Mouse (Mus musculus): Measurements from ENCODE around the gene Hs3st1. TPM values are rescaled to one million over a fixed set of nuclear protein-coding genes. Genes with fewer than 3 reads are reported as not detected.

Hs3st1 gene
- total and polyA plus RNA-seq, 3 experiments = 0.22 TPM; not detected in 2

DNA sequence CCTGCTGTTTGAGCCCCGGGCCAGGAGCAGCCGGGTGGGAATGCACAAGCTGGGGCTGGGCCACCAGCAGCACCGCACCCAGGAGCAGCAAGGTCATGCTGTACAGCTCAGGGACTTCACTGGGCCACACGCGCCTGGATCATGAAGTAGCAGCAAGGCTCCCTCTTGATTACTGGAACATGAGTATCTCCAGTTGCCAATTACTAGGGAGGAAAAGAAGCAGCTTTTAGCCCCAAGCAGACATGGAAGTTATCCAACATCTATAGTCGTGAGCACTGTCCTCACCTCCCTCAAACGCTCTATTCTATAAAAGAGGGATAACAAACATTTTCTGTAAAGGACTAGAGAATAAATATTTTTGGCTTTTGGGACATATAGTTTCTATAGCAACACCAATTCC is 140.1 kb downstream of the Hs3st1 start:
- Histone ChIP-seq H3K36me3 (replicated peaks) (no peaks in the 10 kb centered on the region), H3K27me3 (ENCODE audit: insufficient read depth, low read length) (no peaks in the 10 kb centered on the region), H3K4me3 (ENCODE audit: low read depth, low read length) (no peak overlapping the region), H3K9me3 (replicated peaks) (peaks cover 14% of the 10 kb centered on the region), H3K4me1 (ENCODE audit: insufficient read depth, low read depth, low read length) (no peaks in the 10 kb centered on the region)
- ATAC-seq (ENCODE audit: extremely low read depth, insufficient number of reproducible peaks, low FRiP score, poor library complexity, severe bottlenecking) = no peak
- TF ChIP-seq POLR2AphosphoS5 (IDR thresholded peaks at IDR 0.05; ENCODE audit: insufficient replicate concordance, low read depth, low read length) (no peak), CTCF (IDR thresholded peaks at IDR 0.05; ENCODE audit: low read depth, low read length) (no peak), TAL1 (conservative IDR thresholded peaks at IDR 0.05; ENCODE audit: low read depth, low read length) (no peak), GATA2 (IDR thresholded peaks at IDR 0.05; ENCODE audit: borderline replicate concordance, low read depth, low read length) (no peak)
- no peak for DNase-seq (ENCODE audit: low spot score)

GRCm38 (mm10) chr5:39613534-39613933 is 141.7 kb downstream of the Hs3st1 start:
- no peak for DNase-seq (ENCODE audit: low spot score)
- Histone ChIP-seq H3K9me3 (replicated peaks) (peaks cover 14% of the 10 kb centered on the region), H3K27me3 (ENCODE audit: insufficient read depth, low read length) (no peaks in the 10 kb centered on the region), H3K4me3 (ENCODE audit: low read depth, low read length) (no peak overlapping the region), H3K36me3 (replicated peaks) (no peaks in the 10 kb centered on the region), H3K4me1 (ENCODE audit: insufficient read depth, low read depth, low read length) (no peaks in the 10 kb centered on the region)
- ATAC-seq (ENCODE audit: extremely low read depth, insufficient number of reproducible peaks, low FRiP score, poor library complexity, severe bottlenecking) = no peak
- TF ChIP-seq GATA2 (IDR thresholded peaks at IDR 0.05; ENCODE audit: borderline replicate concordance, low read depth, low read length) (no peak), GATA1 (IDR thresholded peaks at IDR 0.05; ENCODE audit: borderline replicate concordance, low read length) (no peak), TAL1 (conservative IDR thresholded peaks at IDR 0.05; ENCODE audit: low read depth, low read length) (no peak), POLR2AphosphoS5 (IDR thresholded peaks at IDR 0.05; ENCODE audit: insufficient replicate concordance, low read depth, low read length) (no peak), CTCF (IDR thresholded peaks at IDR 0.05; ENCODE audit: low read depth, low read length) (no peak)

- Histone ChIP-seq H3K36me3 (replicated peaks) (no peaks in the 10 kb centered on the region), H3K9me3 (replicated peaks) (peaks cover 14% of the 10 kb centered on the region), H3K4me1 (ENCODE audit: insufficient read depth, low read depth, low read length) (no peaks in the 10 kb centered on the region), H3K27me3 (ENCODE audit: insufficient read depth, low read length) (no peaks in the 10 kb centered on the region), H3K4me3 (ENCODE audit: low read depth, low read length) (no peak overlapping the region)
- TF ChIP-seq GATA2 (IDR thresholded peaks at IDR 0.05; ENCODE audit: borderline replicate concordance, low read depth, low read length) (no peak), TAL1 (conservative IDR thresholded peaks at IDR 0.05; ENCODE audit: low read depth, low read length) (no peak), GATA1 (IDR thresholded peaks at IDR 0.05; ENCODE audit: borderline replicate concordance, low read length) (no peak), POLR2AphosphoS5 (IDR thresholded peaks at IDR 0.05; ENCODE audit: insufficient replicate concordance, low read depth, low read length) (no peak), CTCF (IDR thresholded peaks at IDR 0.05; ENCODE audit: low read depth, low read length) (no peak)
- ATAC-seq (ENCODE audit: extremely low read depth, insufficient number of reproducible peaks, low FRiP score, poor library complexity, severe bottlenecking) (no peak), DNase-seq (ENCODE audit: low spot score) (no peak)
Observed at GRCm38 (mm10) chr5:39612240-39612639, 143.0 kb downstream of the Hs3st1 start.

- Histone ChIP-seq H3K9me3 (replicated peaks) (no peaks in the 10 kb centered on the region), H3K36me3 (replicated peaks) (no peaks in the 10 kb centered on the region), H3K27me3 (ENCODE audit: insufficient read depth, low read length) (no peaks in the 10 kb centered on the region), H3K4me1 (ENCODE audit: insufficient read depth, low read depth, low read length) (no peaks in the 10 kb centered on the region), H3K4me3 (ENCODE audit: low read depth, low read length) (no peak overlapping the region)
- DNase-seq (ENCODE audit: low spot score) (no peak), ATAC-seq (ENCODE audit: extremely low read depth, insufficient number of reproducible peaks, low FRiP score, poor library complexity, severe bottlenecking) (no peak)
- no peak for TF ChIP-seq GATA2 (IDR thresholded peaks at IDR 0.05; ENCODE audit: borderline replicate concordance, low read depth, low read length)
- no peak for TF ChIP-seq POLR2AphosphoS5 (IDR thresholded peaks at IDR 0.05; ENCODE audit: insufficient replicate concordance, low read depth, low read length)
- no peak for TF ChIP-seq CTCF (IDR thresholded peaks at IDR 0.05; ENCODE audit: low read depth, low read length)
- TF ChIP-seq GATA1 (IDR thresholded peaks at IDR 0.05; ENCODE audit: borderline replicate concordance, low read length) = no peak
Observed at GRCm38 (mm10) chr5:39608260-39608659, 147.0 kb downstream of the Hs3st1 start.

- DNase-seq (ENCODE audit: low spot score) = no peak
- H3K9me3 ChIP-seq (replicated peaks) = 0 out of 2 replicates have a peak, but pooled peaks cover 2% of the 10 kb centered on the region
- no peaks in the 10 kb centered on the region for H3K36me3 ChIP-seq (replicated peaks)
- ATAC-seq (ENCODE audit: extremely low read depth, insufficient number of reproducible peaks, low FRiP score, poor library complexity, severe bottlenecking) = no peak
- no peaks in the 10 kb centered on the region for H3K4me1 ChIP-seq (ENCODE audit: insufficient read depth, low read depth, low read length)
- no peak overlapping the region for H3K4me3 ChIP-seq (ENCODE audit: low read depth, low read length)
- TF ChIP-seq GATA2 (IDR thresholded peaks at IDR 0.05; ENCODE audit: borderline replicate concordance, low read depth, low read length) (no peak), GATA1 (IDR thresholded peaks at IDR 0.05; ENCODE audit: borderline replicate concordance, low read length) (no peak), TAL1 (conservative IDR thresholded peaks at IDR 0.05; ENCODE audit: low read depth, low read length) (no peak), POLR2AphosphoS5 (IDR thresholded peaks at IDR 0.05; ENCODE audit: insufficient replicate concordance, low read depth, low read length) (no peak), CTCF (IDR thresholded peaks at IDR 0.05; ENCODE audit: low read depth, low read length) (no peak)
- H3K27me3 ChIP-seq (ENCODE audit: insufficient read depth, low read length) = no peaks in the 10 kb centered on the region
Observed at GRCm38 (mm10) chr5:39594737-39595136, 160.5 kb downstream of the Hs3st1 start.
